Mouse (Mus musculus) MEL (cell line): ENCODE results near the gene Csnk1e. TPM values are rescaled to one million over a fixed set of nuclear protein-coding genes. Genes with fewer than 3 reads are reported as not detected.

Experiments
- DNase-seq: peaks from one replicate; pipeline ENCODE4 v3.0.0; 2011; ENCODE audit warnings: low read depth, low spot score
- H3K27ac ChIP-seq: 2 replicates; pipeline ENCODE4 v1.5.1; 2012; ENCODE audit warnings: low read depth, mild to moderate bottlenecking, control low read depth, low read length, moderate library complexity; ENCODE audit not compliant: control insufficient read depth
- H3K27me3 ChIP-seq, 2 experiments: fragments of 150-350 bp in 1 of 2; sonication (generic) in 1 of 2; 2 replicates each; pipeline ENCODE4 v1.6.1; 2012; ENCODE audit warnings: low read length in 2 of 2, mild to moderate bottlenecking in 2 of 2, improper control_type of control experiment in 1 of 2, moderate library complexity in 1 of 2; ENCODE audit not compliant: insufficient read depth in 2 of 2, control insufficient read depth in 1 of 2
- H3K36me3 ChIP-seq, 2 experiments: 2 replicates each; pipeline ENCODE4 v1.6.1; 2012 to 2014; ENCODE audit warnings: low read length in 2 of 2, improper control_type of control experiment in 1 of 2, inconsistent platforms in 1 of 2, mild to moderate bottlenecking in 1 of 2; ENCODE audit not compliant: insufficient read depth in 2 of 2, control insufficient read depth in 1 of 2
- H3K4me1 ChIP-seq, 2 experiments: fragments of 150-350 bp in 1 of 2; sonication (generic) in 1 of 2; 2 replicates each; pipeline ENCODE4 v1.6.1; 2012; ENCODE audit warnings: low read length in 2 of 2, improper control_type of control experiment in 1 of 2, mild to moderate bottlenecking in 1 of 2; ENCODE audit not compliant: insufficient read depth in 2 of 2, control insufficient read depth in 1 of 2
- H3K4me3 ChIP-seq, 2 experiments: fragments of 150-350 bp in 1 of 2; sonication (generic) in 1 of 2; 2 replicates each; pipeline ENCODE4 v1.5.1; 2012; ENCODE audit warnings: low read depth in 2 of 2, low read length in 2 of 2, mild to moderate bottlenecking in 2 of 2, moderate library complexity in 2 of 2, control low read depth in 1 of 2, improper control_type of control experiment in 1 of 2; ENCODE audit not compliant: control insufficient read depth in 1 of 2, insufficient read depth in 1 of 2
- H3K79me2 ChIP-seq: 2 replicates; pipeline ENCODE4 v1.6.1; 2012; ENCODE audit warnings: mild to moderate bottlenecking, low read length, moderate library complexity; ENCODE audit not compliant: control insufficient read depth, poor library complexity, insufficient read depth
- H3K9ac ChIP-seq: 2 replicates; pipeline ENCODE4 v1.6.1; 2012; ENCODE audit warnings: low read depth, mild to moderate bottlenecking, control low read depth, low read length, moderate library complexity; ENCODE audit not compliant: control insufficient read depth, poor library complexity, severe bottlenecking
- H3K9me3 ChIP-seq: fragments of 150-350 bp; sonication (generic); replicated peaks from 2 replicates; pipeline ENCODE4 v1.6.1; 2012; ENCODE audit warnings: mild to moderate bottlenecking, low read length, improper control_type of control experiment, moderate library complexity; ENCODE audit not compliant: insufficient read depth
- BHLHE40 ChIP-seq: IDR thresholded peaks from 2 replicates; pipeline ENCODE4 v1.6.1; 2012; ENCODE audit warnings: low read depth, mild to moderate bottlenecking, inconsistent platforms, low read length, improper control_type of control experiment, borderline replicate concordance
- CHD1 ChIP-seq: IDR thresholded peaks from 2 replicates; pipeline ENCODE4 v1.6.1; 2012; ENCODE audit warnings: low read depth, mild to moderate bottlenecking, inconsistent platforms, low read length, improper control_type of control experiment
- CHD2 ChIP-seq: IDR thresholded peaks from 2 replicates; pipeline ENCODE4 v1.6.1; 2011; ENCODE audit warnings: low read length, improper control_type of control experiment
- CTCF ChIP-seq, 3 experiments: IDR thresholded peaks in 2 of 3; conservative IDR thresholded peaks in 1 of 3; 2 replicates each; pipeline ENCODE4 v1.5.1; 2011 to 2012; ENCODE audit warnings: low read length in 3 of 3, low read depth in 2 of 3, mild to moderate bottlenecking in 2 of 3, improper control_type of control experiment in 1 of 3, inconsistent platforms in 1 of 3, mixed read lengths in 1 of 3, moderate library complexity in 1 of 3; ENCODE audit not compliant: control insufficient read depth in 1 of 3, insufficient read depth in 1 of 3, poor library complexity in 1 of 3, severe bottlenecking in 1 of 3
- E2F4 ChIP-seq: IDR thresholded peaks from 2 replicates; pipeline ENCODE4 v1.6.1; 2011; ENCODE audit warnings: low read depth, low read length, improper control_type of control experiment, borderline replicate concordance
- ELF1 ChIP-seq: IDR thresholded peaks from 2 replicates; pipeline ENCODE4 v1.6.1; 2014; ENCODE audit warnings: low read depth, mild to moderate bottlenecking, inconsistent platforms, low read length, improper control_type of control experiment, moderate library complexity
- ETS1 ChIP-seq: IDR thresholded peaks from 2 replicates; pipeline ENCODE4 v1.6.1; 2012; ENCODE audit warnings: low read depth, mild to moderate bottlenecking, inconsistent platforms, low read length, improper control_type of control experiment, moderate library complexity
- HCFC1 ChIP-seq: IDR thresholded peaks from 2 replicates; pipeline ENCODE4 v1.6.1; 2012; ENCODE audit warnings: low read depth, mild to moderate bottlenecking, inconsistent platforms, low read length, improper control_type of control experiment, moderate library complexity
- JUND ChIP-seq: IDR thresholded peaks from 2 replicates; pipeline ENCODE4 v1.6.1; 2011; ENCODE audit warnings: low read depth, mild to moderate bottlenecking, improper control_type of control experiment, low read length
- MAFK ChIP-seq: IDR thresholded peaks from 2 replicates; pipeline ENCODE4 v1.6.1; 2011; ENCODE audit warnings: low read depth, mild to moderate bottlenecking, low read length, improper control_type of control experiment, borderline replicate concordance
- MAX ChIP-seq: IDR thresholded peaks from 2 replicates; pipeline ENCODE4 v1.6.1; 2011; ENCODE audit warnings: low read length, improper control_type of control experiment
- MAZ ChIP-seq: IDR thresholded peaks from 2 replicates; pipeline ENCODE4 v1.6.1; 2012; ENCODE audit warnings: low read depth, mild to moderate bottlenecking, inconsistent platforms, low read length, improper control_type of control experiment
- MYB ChIP-seq: IDR thresholded peaks from 2 replicates; pipeline ENCODE4 v1.6.1; 2011; ENCODE audit warnings: mild to moderate bottlenecking, low read depth, low read length, improper control_type of control experiment
- NELFE ChIP-seq: IDR thresholded peaks from 2 replicates; pipeline ENCODE4 v1.6.1; 2011; ENCODE audit warnings: low read depth, low read length, improper control_type of control experiment
- NRF1 ChIP-seq: IDR thresholded peaks from 2 replicates; pipeline ENCODE4 v1.6.1; 2014; ENCODE audit warnings: low read depth, mild to moderate bottlenecking, inconsistent platforms, low read length, improper control_type of control experiment, moderate library complexity; ENCODE audit not compliant: poor library complexity, insufficient read depth, severe bottlenecking
- POLR2AphosphoS2 ChIP-seq: IDR thresholded peaks from 2 replicates; pipeline ENCODE4 v1.6.1; 2011; ENCODE audit warnings: low read length, improper control_type of control experiment
- POLR2AphosphoS5 ChIP-seq: IDR thresholded peaks from 2 replicates; pipeline ENCODE4 v1.6.1; 2012; ENCODE audit warnings: low read depth, borderline replicate concordance, mild to moderate bottlenecking, inconsistent platforms, low read length, moderate library complexity, mixed read lengths
- RAD21 ChIP-seq: IDR thresholded peaks from 2 replicates; pipeline ENCODE4 v1.6.1; 2011; ENCODE audit warnings: mild to moderate bottlenecking, low read depth, low read length, improper control_type of control experiment
- RCOR1 ChIP-seq: IDR thresholded peaks from 2 replicates; pipeline ENCODE4 v1.6.1; 2012; ENCODE audit warnings: low read depth, mild to moderate bottlenecking, inconsistent platforms, low read length, improper control_type of control experiment
- SMC3 ChIP-seq: IDR thresholded peaks from 2 replicates; pipeline ENCODE4 v1.6.1; 2011; ENCODE audit warnings: low read depth, low read length, improper control_type of control experiment
- TBP ChIP-seq: IDR thresholded peaks from 2 replicates; pipeline ENCODE4 v1.8.0; 2011; ENCODE audit warnings: low read depth, low read length, improper control_type of control experiment
- TCF12 ChIP-seq: IDR thresholded peaks from 2 replicates; pipeline ENCODE4 v1.6.1; 2014; ENCODE audit warnings: low read depth, mild to moderate bottlenecking, inconsistent platforms, low read length, improper control_type of control experiment, moderate library complexity
- UBTF ChIP-seq: IDR thresholded peaks from 2 replicates; pipeline ENCODE4 v1.6.1; 2012; ENCODE audit warnings: low read depth, mild to moderate bottlenecking, inconsistent platforms, low read length, improper control_type of control experiment, moderate library complexity, borderline replicate concordance; ENCODE audit not compliant: insufficient read depth
- ZKSCAN1 ChIP-seq: IDR thresholded peaks from 2 replicates; pipeline ENCODE4 v1.6.1; 2012; ENCODE audit warnings: low read depth, mild to moderate bottlenecking, inconsistent platforms, low read length, improper control_type of control experiment, moderate library complexity
- ZMIZ1 ChIP-seq: IDR thresholded peaks from 2 replicates; pipeline ENCODE4 v1.6.1; 2012; ENCODE audit warnings: low read depth, mild to moderate bottlenecking, inconsistent platforms, low read length, improper control_type of control experiment, moderate library complexity
- ZNF384 ChIP-seq: IDR thresholded peaks from 2 replicates; pipeline ENCODE4 v1.6.1; 2012; ENCODE audit warnings: low read depth, mild to moderate bottlenecking, inconsistent platforms, low read length, improper control_type of control experiment
- polyA plus RNA-seq, 2 experiments: library from polyadenylated mRNA; stranded (reverse) in 1 of 2; unstranded in 1 of 2; fragments of >175 nt in 1 of 2; fragments of >200 nt in 1 of 2; gene quantifications; 2 replicates each; pipeline versions ENCODE4 v1.2.1 to v1.2.4; 2012; ENCODE audit warnings: low replicate concordance in 2 of 2, low read depth in 1 of 2; ENCODE audit not compliant: insufficient read length in 2 of 2, insufficient read depth in 1 of 2, missing spikeins in 1 of 2
- total RNA-seq: library from RNA; depleted of rRNA; stranded (reverse); fragments of 300-350 nt; gene quantifications from 2 replicates; pipeline ENCODE4 v1.2.3, GENCODE M21; 2012

The Csnk1e gene
- total and polyA plus RNA-seq, 3 experiments, result 28.5 to 58.1 TPM; not detected in 1

- H3K27ac ChIP-seq, result no peak overlapping the region
- H3K27me3 ChIP-seq, result no peaks in the 10 kb centered on the region
- no peak overlapping the region for H3K4me3 ChIP-seq
- 0 out of 2 replicates have a peak, but pooled peaks cover 2% of the 10 kb centered on the region for H3K79me2 ChIP-seq
- H3K9ac ChIP-seq, result no peak overlapping the region
- DNase-seq, result no peak
- H3K36me3 ChIP-seq, result peaks cover 0 to under 1% of the 10 kb centered on the region in 2 experiments; a peak in 1 of 4 replicates
- peaks cover 0 to 1% of the 10 kb centered on the region in 2 experiments; a peak in 2 of 4 replicates for H3K4me1 ChIP-seq
- TF ChIP-seq BHLHE40 (no peak), CTCF (IDR thresholded peaks at IDR 0.05 in 2 of 3, conservative IDR thresholded peaks at IDR 0.05 in 1 of 3; ENCODE audit: control insufficient read depth in 1 of 3, insufficient read depth in 1 of 3, low read depth in 2 of 3, low read length in 3 of 3, poor library complexity in 1 of 3, severe bottlenecking in 1 of 3) (no peak), TCF12 (no peak), RAD21 (no peak), RCOR1 (no peak), MYB (no peak), TBP (no peak), E2F4 (no peak), UBTF (no peak), ZMIZ1 (no peak), MAFK (no peak), JUND (no peak)
- no peaks in the 10 kb centered on the region for H3K9me3 ChIP-seq
Observed at GRCm38 (mm10) chr15:79392527-79392926, 62.8 kb downstream of the Csnk1e start.

DNA sequence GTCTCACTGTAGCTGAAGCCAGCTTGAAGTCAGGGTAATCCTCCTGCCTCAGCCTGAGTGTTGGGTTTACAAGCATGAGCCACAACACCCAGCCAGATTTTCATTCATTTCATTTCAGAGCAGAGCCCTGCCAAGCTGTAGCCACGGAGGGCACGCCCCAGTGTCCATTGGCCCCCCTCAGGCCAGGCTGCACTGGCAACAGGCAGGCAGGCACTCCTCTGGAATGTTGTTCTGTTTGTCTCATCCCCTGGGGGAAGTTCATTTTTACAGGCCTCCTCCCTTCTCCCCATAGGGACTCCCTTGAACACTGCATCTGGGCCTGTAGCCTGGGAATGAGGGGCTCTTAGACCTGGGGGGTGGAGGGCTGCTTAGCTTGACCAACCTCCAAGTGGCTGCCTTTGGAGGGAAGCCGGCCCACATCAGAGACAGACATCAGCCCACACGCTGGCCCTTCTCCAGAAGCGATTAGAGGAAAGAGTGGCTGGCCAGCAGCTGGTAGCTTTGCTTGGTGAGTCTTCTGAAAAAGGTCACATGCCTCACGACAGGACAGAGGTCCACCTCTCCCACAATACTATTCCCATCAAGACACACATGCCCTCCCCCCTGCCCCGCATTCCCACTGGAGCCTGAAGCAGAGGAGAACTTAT, 63.8 kb downstream of the Csnk1e start:
- H3K9me3 ChIP-seq, result no peaks in the 10 kb centered on the region
- TF ChIP-seq NELFE (no peak), ETS1 (no peak), ZKSCAN1 (no peak), ZMIZ1 (no peak), ELF1 (no peak), TCF12 (no peak), POLR2AphosphoS5 (no peak), NRF1 (no peak), HCFC1 (no peak), CHD2 (no peak), RCOR1 (no peak), POLR2AphosphoS2 (no peak), MAX (no peak), MAZ (no peak), MYB (no peak), BHLHE40 (no peak), CHD1 (no peak), SMC3 (no peak), ZNF384 (no peak)
- 0 out of 2 replicates have a peak, but pooled peaks cover 2% of the 10 kb centered on the region for H3K79me2 ChIP-seq
- H3K27ac ChIP-seq, result no peak overlapping the region
- no peak overlapping the region for H3K4me3 ChIP-seq
- DNase-seq, result no peak
- H3K27me3 ChIP-seq, result no peaks in the 10 kb centered on the region
- H3K9ac ChIP-seq, result no peak overlapping the region
- peaks cover 0 to 4% of the 10 kb centered on the region in 2 experiments; a peak in 1 of 4 replicates for H3K36me3 ChIP-seq
- peaks cover 0 to 5% of the 10 kb centered on the region in 2 experiments; a peak in 2 of 4 replicates for H3K4me1 ChIP-seq
